Mouse (Mus musculus) cerebellum, adult 9-10 months (tissue): ENCODE measurements at regions not wholly inside any gene's neighbourhood (a gene's known extent, or its start where the extent isn't known, plus 50 kb on each side); places are given as distances from the start of the nearest gene placed in this dataset.

ENCODE experiments used
- DNase-seq: peaks from one replicate; pipeline ENCODE4 v3.0.0; 2022

- no peak for DNase-seq
Measured at GRCm38 (mm10) chr7:82921722-82922121, 54.6 kb downstream of the Mex3b start.

- no peak for DNase-seq
Measured at GRCm38 (mm10) chr7:82923220-82924071, 56.3 kb downstream of the Mex3b start.

- DNase-seq: no peak
Measured at GRCm38 (mm10) chr7:82924092-82924491, 57.0 kb downstream of the Mex3b start.

- no peak for DNase-seq
Measured at GRCm38 (mm10) chr7:82938311-82938710, 71.2 kb downstream of the Mex3b start.

GRCm38 (mm10) chr7:82939536-82939935, 72.4 kb downstream of the Mex3b start:
- DNase-seq: no peak

GRCm38 (mm10) chr7:82943376-82943775, 76.2 kb downstream of the Mex3b start:
- no peak for DNase-seq

- DNase-seq: no peak
Measured at GRCm38 (mm10) chr7:82943797-82944196, 76.7 kb downstream of the Mex3b start.

- no peak for DNase-seq
Measured at GRCm38 (mm10) chr7:82949372-82949771, 82.2 kb downstream of the Mex3b start.

- DNase-seq: no peak
Measured at GRCm38 (mm10) chr7:82957208-82957977, 90.3 kb downstream of the Mex3b start.

GRCm38 (mm10) chr7:82970599-82970998, 103.5 kb downstream of the Mex3b start:
- no peak for DNase-seq

- no peak for DNase-seq
Measured at GRCm38 (mm10) chr7:82971244-82971643, 104.1 kb downstream of the Mex3b start.

GRCm38 (mm10) chr7:82972214-82973006, 105.3 kb downstream of the Mex3b start:
- no peak for DNase-seq

GRCm38 (mm10) chr7:82990708-82991107, 123.6 kb downstream of the Mex3b start:
- DNase-seq: no peak

- DNase-seq: no peak
Measured at GRCm38 (mm10) chr7:82993136-82993535, 126.0 kb downstream of the Mex3b start.

GRCm38 (mm10) chr7:82998848-82999247, 131.7 kb downstream of the Mex3b start:
- DNase-seq: no peak

- no peak for DNase-seq
Measured at GRCm38 (mm10) chr7:83007540-83007939, 140.4 kb downstream of the Mex3b start.

- DNase-seq: no peak
Measured at GRCm38 (mm10) chr7:83012145-83012544, 145.0 kb downstream of the Mex3b start.

- no peak for DNase-seq
Measured at GRCm38 (mm10) chr7:83014725-83015690, 147.9 kb downstream of the Mex3b start.

- DNase-seq: no peak
Measured at GRCm38 (mm10) chr7:83015756-83016155, 148.6 kb downstream of the Mex3b start.

GRCm38 (mm10) chr7:83016566-83016965, 149.4 kb downstream of the Mex3b start:
- no peak for DNase-seq

- DNase-seq: no peak
Measured at GRCm38 (mm10) chr7:83020584-83020983, 153.5 kb downstream of the Mex3b start.

- no peak for DNase-seq
Measured at GRCm38 (mm10) chr7:83023990-83024389, 156.9 kb downstream of the Mex3b start.
